Mouse (Mus musculus): ENCODE measurements around the gene Ercc2.
A peak's percentile ranks its signal among the peaks of the same experiment; 100 is the strongest.

Gene Ercc2

DNA sequence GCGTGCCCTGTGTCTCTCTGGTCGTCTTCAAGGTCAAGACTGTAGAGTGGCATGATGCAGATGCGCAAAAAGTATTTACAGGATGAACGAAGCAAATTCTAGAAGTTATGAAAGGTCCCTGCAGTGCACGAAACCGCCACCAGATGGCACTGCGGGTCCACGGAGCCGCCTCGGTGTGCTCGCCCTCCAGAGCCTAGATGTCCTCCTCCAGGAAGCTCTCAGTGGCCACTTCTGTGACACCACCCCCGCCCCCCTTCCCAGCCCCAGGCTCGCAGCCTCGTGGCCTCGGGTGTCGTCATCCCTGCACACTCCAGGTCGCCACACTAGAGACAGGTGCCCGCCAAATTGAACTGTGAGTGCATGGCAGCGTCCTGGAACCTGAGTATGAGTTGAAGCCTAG, 23.6 kb downstream of the Ercc2 start:
- DNase-seq (ENCODE audit: low read depth, low spot score), result peak; percentile 84

DNA sequence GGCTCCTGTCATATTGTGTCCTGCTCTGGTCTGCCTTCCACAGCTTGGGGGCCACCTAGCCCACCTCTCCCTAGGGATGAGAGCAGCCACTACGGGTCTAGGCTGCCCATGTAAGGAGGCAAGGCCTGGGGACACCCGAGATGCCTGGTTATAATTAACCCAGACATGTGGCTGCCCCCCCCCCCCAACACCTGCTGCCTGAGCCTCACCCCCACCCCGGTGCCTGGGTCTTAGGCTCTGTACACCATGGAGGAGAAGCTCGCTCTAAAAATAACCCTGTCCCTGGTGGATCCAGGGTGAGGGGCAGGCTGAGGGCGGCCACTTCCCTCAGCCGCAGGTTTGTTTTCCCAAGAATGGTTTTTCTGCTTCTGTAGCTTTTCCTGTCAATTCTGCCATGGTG, 27.9 kb downstream of the Ercc2 start:
- no peak for DNase-seq (ENCODE audit: low read depth, low spot score)

DNA sequence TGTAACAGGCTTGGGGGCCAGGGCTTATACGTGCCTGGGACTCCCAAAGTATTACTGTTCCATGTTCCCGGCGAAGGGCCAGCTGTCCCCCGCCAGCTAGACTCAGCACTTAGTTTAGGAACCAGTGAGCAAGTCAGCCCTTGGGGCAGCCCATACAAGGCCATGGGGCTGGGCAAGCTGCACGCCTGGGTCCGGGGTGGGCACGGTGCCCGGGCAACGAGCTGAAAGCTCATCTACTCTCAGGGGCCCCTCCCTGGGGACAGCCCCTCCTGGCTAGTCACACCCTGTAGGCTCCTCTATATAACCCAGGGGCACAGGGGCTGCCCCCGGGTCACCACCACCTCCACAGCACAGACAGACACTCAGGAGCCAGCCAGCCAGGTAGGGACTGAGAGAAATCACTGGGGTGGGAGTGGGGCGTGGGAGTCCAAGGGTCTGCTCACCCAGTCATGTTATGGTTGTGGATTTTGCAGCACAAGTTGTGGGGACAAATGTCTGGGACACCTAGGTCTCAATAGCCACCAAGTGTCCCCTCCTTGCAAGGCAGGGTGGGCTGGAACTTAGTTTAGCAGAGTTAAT, 29.0 kb downstream of the Ercc2 start:
- DNase-seq (ENCODE audit: low read depth, low spot score), result peak; percentile 22

DNA sequence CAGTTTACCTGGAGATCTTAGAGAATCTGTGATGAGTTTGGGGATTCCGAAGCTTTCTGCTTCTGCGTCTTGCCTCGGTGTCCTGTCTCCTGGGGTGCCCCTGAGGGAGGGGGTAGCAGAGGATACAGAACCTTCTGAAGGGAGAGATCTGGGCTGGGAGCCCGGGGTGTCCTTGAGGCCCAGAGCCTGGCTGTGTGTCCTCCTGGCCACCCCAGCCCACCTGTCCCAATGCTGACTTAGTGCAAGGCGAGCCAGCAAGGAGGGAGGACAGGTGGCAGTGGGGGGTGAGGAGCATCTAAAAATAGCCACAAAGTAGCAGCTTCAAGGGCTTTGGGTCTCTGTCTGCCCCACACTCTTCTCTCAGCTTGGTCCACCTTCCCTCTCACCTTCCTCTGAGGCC, 30.0 kb downstream of the Ercc2 start:
- DNase-seq (ENCODE audit: low read depth, low spot score), result no peak

DNA sequence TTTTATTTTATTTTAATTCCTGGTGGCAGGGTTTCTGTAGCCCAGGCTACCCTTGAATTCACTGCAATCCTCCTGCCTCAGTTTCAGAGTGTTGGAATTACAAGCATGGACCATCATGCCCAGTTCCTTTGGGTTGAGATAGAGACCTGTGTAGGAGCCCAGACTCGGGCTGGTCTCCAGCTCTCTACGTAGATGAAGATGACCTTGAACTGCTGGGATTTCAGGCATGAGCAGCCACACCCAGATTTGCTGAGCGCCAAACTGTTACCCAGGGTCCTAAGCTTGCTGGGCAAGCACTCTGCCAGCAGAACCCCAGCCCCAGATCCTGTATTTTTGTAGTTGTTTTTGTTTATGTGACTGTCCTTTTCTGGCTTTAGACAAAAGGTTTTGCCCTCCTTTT, 31.7 kb downstream of the Ercc2 start:
- DNase-seq (ENCODE audit: low read depth, low spot score), result no peak

DNA sequence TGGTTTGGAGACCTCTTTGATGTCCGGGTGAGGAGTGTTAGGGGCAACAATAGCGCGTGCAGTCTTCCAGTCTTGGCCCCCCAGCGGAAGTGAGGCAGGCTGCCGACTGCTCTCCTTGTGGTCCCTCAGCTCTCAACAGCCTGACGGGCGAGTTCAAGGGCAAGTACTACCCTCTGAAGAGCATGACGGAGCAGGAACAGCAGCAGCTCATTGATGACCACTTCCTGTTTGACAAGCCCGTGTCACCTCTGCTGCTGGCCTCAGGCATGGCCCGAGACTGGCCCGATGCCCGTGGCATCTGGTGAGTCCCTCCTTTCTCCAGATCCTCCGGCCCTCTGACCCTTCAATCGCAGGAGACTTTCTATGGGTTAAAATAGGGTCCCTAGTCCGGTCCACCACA, 34.8 kb downstream of the Ercc2 start:
- DNase-seq (ENCODE audit: low read depth, low spot score), result no peak

DNA sequence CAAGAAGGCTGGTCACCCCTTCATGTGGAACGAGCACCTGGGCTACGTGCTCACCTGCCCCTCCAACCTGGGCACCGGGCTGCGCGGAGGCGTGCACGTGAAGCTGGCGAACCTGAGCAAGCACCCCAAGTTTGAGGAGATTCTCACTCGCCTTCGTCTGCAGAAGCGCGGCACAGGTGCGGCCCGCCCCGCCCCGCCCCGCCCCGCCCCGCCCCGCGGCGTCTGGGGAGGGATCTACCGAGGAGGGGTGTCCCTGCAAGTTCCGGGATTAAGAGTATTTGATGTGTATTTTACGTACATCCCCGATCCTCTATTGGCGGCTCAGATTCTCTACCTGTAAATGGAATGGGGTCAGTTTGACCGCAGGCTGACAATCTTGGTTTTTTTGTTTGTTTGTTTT, 38.3 kb downstream of the Ercc2 start:
- DNase-seq (ENCODE audit: low read depth, low spot score), result peak; percentile 74

DNA sequence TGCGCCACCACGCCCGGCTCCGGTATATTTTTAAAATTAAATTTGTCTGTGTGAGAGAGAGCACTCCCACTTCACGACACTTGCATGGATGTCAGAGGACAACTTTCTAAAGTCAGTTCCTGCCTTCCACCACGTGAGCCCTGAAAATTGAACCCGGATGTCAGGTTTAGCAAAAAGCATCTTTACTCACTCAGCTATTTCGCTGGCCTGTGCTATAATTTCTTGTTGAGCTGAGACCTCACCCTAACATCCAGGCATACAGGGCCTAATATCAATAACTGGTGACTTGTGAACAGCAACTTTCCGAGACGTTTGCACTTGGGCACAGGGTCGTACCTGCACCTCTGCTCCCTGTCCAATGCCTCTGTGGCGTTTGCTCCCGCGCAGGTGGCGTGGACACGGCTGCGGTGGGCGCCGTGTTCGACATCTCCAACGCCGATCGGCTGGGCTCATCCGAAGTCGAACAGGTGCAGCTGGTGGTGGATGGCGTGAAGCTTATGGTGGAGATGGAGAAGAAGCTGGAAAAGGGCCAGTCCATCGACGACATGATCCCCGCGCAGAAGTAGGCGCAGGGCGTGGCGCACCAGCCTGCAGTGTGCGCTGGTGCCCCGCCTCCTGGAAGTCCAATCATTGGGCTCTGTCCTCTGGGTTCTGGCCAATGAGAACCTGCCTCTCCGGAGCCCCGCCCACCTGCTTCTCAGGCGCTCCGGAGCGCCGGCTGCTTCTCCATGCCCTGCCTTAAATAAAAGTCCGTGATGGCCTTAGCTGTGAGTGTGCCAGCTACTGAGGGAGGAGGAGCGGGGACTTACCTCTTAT, 39.2 kb downstream of the Ercc2 start:
- peak; percentile 93 for DNase-seq (ENCODE audit: low read depth, low spot score)

DNA sequence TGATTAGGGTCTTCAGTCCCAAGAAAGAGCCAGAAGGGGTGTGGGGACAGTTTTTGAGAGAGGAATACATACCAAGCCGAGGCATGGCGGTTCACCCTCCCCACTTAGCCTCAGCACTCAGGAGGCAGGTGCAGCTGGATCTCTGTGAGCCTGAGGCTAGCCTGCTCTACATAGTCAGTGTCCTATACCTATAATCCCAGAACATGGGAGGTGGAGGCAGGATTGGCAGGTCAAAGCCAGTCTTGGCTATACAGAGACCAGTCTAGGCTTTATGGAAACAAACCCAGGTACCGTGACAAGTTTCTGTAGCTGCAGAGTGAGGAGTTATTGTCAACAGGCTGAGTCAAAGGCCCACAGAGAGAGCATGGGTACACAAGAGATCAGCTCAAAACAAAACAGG, 41.3 kb downstream of the Ercc2 start:
- no peak for DNase-seq (ENCODE audit: low read depth, low spot score)

DNA sequence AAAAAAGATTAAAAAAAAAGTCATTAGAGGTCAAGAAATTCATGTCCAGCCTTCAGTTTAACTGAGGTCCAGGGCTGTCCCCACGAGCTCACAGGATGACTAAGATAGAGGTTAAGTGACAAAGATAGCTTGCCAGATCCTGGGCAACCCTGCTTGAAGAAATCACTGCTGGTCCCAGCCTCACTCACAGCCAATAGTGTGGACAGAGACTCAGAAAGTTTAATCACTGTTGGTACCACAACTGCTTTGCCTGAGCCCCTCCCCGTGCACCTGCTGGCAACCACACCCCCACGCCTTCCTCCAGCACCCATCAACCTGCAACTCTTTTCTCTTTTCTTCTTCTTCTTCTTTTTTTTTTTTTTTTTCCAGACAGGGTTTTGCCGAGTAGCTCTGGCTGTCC, 42.2 kb downstream of the Ercc2 start:
- peak; percentile 20 for DNase-seq (ENCODE audit: low read depth, low spot score)

DNA sequence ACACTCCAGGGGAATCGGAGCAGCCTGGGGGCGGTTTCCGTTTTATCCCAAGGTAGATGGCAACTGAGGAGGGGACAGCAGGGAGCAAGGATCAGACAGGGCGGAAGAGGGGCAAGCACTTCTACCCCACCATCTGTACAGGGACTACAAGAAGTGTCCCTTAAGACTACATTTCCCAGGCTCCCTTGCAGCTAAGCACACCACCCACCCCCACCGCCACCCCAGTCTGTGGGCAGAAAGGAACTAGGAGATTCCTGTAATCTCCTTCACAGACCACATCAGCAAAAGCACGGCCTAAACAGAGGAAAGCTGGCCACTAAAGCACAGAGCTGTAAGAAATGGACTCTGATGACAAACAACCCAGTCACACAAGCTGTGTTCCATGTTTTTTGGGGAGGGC, 44.5 kb downstream of the Ercc2 start:
- no peak for DNase-seq (ENCODE audit: low read depth, low spot score)

DNA sequence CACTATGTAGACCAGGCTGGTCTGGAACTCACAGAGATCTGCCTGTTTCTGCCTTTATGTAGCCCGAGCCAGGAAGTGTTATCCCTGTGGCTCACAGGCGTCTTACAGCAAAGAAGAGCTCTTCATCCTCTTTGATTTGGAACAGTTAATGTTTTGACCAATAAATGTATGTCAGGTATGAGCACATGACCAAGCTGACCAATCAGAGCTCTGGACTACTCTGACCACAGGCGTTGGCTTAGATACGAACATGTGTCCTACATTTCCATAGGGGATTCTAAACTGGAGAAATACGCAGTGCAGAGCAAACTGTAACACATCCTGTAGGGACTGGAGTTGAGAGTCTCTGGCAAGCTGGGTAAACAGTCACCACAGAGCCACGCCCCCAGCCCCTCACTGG, 45.1 kb downstream of the Ercc2 start:
- no peak for DNase-seq (ENCODE audit: low read depth, low spot score)

DNA sequence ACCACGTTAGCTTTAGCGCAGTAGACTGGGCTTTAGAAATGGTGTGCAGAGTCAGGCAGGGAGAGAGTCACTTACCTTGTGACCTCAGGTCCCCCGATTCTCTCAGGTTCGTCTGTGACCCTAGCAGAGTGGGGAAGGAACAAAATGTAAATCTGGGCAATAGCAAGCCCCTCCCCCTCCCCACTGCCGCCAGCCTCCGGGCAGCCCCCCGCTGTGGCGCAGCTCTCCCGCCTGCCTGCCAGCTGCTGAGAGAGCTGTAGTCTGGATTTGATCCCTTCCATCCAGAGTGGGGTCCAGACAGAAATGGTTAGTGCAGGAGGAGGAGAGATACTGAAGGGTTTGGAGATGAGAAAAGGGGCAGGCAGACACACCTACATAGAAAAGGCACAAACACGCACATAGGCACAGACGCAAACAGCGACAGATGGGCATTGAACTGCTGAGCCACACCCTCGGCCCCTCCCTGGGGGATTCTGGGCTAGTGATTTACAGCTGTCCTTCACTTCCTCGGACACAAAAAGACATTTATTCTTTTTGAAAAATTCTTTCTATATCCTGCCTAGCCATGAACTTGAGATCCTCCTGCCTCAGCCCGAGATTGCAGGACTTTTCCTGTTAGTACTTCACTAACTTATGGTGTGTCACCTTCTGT, 46.3 kb downstream of the Ercc2 start:
- no peak for DNase-seq (ENCODE audit: low read depth, low spot score)

DNA sequence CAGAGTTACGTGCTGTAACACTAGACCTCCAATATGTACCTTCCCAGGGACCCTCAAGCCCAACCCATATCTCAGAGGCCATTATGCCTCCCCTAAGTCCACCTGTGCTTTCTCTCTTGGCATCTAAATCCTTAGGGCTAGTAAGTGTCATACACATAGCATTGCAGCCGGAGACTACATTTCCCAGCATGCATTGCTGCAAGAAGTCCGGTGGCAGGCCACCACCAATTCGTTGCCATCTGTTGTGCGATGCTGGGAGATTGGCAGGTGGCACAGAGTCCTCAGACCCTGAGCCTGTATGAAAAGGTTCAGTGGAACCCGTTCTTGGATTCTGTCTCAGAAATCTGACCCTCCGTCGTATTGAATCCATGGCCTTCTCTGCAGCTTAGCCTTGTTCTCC, 47.9 kb downstream of the Ercc2 start:
- DNase-seq (ENCODE audit: low read depth, low spot score), result peak; percentile 24

DNA sequence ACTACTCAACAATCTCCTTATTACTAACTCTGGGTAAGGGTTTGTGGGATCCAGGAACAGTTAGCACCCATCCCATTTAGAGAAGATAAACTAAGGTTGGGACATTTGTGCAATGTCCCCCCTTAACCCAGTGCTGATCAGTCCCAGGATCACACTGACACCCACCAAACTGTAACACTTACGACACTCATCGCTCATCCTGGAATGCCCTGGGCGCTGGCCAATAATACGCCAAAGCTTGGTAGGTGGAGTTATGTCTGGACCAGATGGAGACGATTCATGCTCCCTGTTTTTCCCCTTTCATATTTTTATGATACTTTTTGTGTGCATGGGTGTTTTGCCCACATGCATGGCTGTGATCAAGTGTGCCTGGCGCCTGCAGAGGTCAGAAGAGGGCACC, 48.6 kb downstream of the Ercc2 start:
- DNase-seq (ENCODE audit: low read depth, low spot score), result no peak

DNA sequence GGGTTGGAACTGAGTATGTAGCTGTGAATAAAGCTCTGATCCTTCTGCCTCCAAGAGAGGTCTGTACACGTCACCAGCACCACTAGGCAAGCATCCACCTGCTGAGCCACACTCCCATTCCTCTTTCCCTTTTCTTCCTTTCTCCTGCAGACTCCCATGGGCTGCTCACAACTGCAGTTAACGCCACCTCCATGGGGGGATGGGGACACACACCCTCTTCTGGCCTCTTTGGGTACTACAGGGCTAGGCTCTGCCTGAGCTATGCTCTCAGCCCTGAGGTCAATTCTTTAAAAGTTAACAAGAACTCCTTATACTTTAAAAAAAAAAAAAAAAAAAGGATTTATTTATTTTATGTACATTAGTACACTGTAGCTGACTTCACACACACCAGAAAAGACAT, 50.7 kb downstream of the Ercc2 start:
- DNase-seq (ENCODE audit: low read depth, low spot score), result no peak

DNA sequence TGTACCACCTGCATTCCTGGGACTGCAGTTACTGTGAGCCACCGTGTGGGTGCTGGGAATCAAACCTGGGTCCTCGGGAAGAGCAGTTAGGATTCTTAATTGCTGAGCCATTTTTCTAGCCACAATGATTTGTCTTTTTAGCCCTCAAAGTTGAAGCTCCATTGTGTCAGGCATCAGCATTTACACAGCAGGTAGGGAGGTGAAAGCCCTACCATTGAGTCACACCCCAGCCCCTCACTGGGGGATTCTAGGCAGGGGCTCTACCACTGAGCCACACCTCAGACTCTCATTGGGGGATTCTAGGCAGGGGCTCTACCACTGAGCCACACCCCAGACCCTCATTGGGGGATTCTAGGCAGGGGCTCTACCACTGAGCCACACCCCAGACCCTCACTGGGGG, 54.5 kb downstream of the Ercc2 start:
- no peak for DNase-seq (ENCODE audit: low read depth, low spot score)

DNA sequence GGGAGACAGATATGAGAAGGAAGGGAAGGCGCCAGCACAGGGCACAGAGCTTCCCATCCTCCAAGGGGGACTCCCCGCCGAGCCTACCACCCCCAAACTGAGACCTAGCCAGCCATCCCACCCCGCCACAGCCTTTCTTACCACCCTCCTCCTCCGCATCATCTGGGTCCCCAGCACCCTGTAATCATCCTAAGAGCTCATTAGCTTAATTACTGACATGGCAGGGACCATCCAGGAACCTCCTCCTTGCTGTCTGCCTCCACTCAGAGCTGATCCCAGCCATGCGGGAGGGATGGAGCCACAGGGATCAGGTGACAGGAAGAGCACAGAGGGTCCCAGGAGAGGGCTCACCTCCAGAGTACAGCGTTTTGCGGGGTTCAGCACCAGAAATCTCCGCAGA, 55.2 kb downstream of the Ercc2 start:
- no peak for DNase-seq (ENCODE audit: low read depth, low spot score)

DNA sequence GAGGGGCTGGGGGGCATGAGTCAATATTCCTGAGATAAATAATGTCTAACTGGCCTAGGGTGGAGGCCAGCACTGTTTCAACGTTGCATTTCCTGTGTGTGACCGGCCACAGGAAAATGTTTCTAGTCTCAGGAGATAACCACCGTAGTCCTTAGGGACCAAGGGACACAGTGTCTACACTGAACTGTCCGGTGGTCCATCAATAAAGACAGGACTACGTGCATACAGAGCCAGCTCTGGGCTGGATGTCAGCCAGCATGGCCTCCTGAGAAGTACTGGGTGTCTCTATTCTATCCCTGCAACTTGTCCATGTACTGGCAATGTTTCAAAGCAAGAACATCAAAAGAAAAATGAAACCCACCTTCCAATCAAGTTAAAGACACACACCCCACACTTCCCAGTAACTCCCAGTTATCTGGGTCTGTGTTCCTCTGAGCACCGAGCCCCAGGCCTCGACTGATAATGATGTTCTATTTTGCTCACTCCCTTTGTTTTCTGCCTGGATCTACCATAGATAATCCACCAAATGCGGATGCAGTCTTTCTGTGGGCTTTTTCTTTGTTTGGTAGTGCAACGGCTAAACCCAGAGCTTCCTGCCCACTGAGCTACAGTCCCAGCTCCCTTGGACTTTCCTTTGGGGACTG, 59.8 kb downstream of the Ercc2 start:
- DNase-seq (ENCODE audit: low read depth, low spot score), result no peak

DNA sequence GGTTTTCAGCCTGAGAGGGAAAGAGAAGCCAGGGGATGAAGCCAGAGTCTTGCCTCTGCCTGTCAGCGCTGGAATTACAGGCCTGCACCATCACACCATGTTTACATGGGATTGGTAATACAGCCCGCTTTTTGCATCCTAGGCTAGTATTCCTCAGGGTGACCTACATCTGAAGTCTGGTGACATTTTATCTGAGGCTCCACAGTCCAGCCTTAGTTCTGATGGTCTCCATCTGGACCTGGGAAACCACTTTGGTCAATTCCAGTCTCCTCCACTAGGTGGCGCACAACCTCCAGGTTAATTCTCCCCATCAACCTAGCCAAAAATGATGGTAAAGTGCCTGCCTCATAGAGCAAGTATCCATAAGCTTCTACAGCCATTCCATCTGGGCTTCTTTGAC, 61.5 kb downstream of the Ercc2 start:
- DNase-seq (ENCODE audit: low read depth, low spot score), result peak; percentile 65

DNA sequence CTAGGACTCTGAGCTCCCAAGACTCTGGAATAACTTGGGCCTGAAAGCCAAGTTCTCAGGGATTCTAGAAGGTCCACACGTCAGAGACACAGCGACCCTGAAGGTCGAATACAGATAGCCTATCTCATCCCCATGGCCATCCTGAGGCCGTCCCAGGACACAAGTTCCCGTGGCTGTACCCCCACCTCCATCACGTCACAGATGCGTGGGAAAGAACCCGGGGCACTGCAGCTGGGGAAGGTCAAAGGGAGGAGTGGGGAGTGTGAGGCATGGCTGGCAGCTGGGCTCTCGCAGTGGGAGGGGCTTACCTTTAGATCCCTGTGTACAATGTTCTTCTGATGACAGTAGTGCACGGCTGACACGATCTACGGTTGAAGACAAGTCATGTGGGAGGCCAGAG, 63.0 kb downstream of the Ercc2 start:
- no peak for DNase-seq (ENCODE audit: low read depth, low spot score)
